Mouse (Mus musculus) cerebellum, postnatal 14 days (tissue): ENCODE results near the gene Riox1.

Experiments used
- DNase-seq, 2 experiments: peaks; one replicate each; pipeline ENCODE4 v3.0.0; 2021; ENCODE audit warnings: mixed read lengths in 2 of 2

Gene Riox1

DNA sequence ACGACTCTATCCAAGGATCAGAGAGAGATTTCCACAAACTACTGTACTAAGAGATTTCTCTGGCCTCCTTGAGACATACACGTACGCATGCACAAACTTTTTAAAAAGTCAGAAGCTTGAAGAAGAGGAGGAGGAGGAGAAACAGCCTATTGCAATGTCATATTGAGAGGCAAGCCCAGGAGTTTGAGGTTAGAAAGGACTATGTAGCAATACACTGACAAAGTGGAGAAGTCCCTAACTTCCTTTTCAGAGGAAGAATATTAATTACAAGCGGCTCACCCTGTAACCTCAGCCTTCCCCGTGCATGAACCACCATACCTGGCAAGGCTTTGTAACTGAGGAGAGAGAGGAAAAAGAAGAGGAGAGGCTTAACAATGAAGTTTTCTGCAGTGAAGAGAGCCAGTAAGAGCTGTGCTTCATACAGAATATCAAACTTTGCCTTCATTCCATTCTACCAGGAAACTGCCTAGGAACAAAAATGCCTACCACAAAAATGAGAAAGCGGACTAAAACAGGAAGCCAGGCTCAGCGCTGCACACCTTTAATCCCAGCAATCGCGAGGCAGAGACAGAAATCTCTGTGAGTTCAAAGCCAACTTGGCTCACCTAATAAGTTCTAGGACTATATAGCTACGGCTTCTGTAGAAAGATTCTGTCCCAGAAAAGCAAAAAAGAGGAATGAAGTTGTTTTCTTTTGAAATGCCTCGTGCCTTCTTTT is 474 bp upstream of the Riox1 start:
- DNase-seq: no peak

DNA sequence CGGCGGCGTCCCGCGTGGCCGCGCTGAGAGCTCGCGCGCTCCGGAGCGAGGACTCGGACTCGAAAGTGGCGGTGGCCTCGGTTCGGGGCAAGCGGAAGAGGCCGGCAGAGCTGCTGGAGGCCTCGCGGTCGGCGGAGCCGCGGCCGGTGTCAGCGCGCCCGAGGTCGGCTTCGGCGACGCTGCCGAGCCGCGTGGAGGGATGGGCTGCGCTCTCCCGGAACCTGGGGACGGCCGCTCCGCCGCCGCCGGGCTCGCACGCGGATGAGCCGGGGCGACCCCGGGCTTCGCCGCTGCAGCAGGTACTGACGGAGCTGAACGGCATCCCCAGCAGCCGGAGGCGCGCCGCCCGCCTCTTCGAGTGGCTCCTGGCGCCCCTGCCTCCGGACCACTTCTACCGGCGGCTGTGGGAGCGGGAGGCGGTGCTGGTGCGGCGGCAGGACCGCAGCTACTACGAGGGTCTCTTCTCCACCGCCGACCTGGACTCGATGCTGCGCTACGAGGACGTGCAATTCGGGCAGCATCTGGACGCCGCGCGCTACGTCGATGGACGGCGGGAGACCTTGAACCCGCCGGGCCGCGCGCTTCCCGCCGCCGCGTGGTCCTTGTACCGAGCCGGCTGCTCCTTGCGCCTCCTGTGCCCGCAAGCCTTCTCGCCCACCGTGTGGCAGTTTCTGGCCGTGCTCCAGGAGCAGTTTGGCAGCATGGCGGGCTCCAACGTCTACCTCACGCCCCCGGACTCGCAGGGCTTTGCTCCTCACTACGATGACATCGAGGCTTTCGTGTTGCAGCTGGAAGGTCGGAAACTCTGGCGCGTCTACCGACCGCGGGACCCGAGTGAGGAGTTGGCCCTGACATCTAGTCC is 663 bp downstream of the Riox1 start:
- peak; percentile 72 to 82 for DNase-seq

GRCm38 (mm10) chr12:83951711-83952575 is 1.5 kb downstream of the Riox1 start:
- no peak for DNase-seq

GRCm38 (mm10) chr12:83958278-83958677 is 7.9 kb downstream of the Riox1 start:
- no peak for DNase-seq

GRCm38 (mm10) chr12:83965235-83965634 is 14.8 kb downstream of the Riox1 start:
- no peak for DNase-seq

DNA sequence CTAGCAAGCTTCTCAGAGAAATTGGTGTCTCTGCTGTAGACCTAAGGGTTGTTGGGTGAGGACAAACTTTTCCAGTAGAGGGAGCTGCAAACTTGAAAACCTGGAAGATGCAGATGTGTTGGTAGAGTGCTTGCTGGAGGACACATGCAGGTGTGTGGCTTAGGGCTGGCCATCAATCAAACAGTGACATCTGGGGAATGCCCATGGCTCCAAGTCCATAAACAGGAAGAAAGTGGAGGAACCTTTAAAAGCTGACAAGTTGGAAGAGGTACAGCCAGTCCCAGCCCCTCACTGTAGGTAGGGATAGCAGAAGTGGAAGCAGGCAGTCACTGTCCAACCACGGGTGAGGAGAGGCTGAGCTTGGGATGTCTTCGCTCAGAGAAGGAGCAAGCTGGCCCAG is 21.7 kb downstream of the Riox1 start:
- DNase-seq: no peak

DNA sequence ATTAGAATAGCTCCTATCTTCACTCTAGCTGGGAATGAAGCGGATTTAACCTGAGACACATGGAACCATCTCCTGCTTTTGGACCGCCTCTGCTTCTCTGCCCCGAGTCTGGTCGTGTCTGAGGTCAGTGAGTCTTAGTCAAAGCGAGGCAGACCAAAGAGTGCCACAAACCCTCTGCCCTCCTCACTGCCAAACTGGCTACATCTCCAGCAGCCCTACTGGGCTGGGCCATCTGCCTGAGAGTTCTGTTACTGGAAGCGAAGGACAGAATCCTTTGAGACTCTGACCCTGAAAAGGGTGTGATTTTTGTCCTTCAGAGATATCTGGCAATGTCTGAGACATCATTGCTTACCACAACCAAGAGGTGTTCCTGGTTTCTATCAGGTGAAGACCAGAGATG is 28.5 kb downstream of the Riox1 start:
- DNase-seq: peak; percentile 83 to 86

DNA sequence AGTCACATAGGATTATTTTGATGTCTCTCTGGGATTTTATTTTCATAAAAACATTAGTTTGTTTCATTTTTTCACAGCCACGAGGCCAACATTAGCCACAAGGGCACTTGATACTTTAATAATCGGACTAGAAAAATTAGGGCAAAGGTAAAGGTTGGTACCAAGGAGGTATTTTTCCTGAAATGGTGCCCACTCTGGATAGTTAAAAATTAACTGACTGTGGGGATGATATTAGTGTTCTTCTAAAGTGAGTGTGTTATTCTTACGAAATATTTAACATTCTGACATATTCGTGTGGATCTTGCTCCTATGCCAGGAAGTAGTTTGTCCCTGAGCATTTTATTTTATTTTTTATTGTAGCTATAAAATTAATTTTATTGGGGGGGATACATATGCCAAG is 31.2 kb downstream of the Riox1 start:
- DNase-seq: no peak

DNA sequence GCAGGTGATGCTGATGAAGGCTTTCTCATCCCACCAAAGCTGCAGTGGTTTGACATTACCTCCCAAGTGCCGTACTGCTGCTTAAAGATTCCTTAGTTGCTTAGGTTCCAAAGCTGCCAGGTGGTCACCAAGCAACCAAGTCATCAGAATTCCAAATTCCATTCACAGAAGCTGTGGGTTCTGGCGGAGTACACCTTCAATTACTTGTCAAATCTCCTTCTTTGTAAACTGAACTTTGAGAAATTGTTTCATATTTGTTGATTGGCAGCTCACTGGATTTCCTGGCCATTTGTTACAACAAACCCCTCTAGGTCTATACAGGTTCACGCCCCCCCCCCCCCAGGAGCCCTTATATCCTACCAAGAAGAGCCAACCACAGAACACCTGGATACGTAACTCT is 34.3 kb downstream of the Riox1 start, which contains the start of gene Heatr4:
Gene Heatr4 (minus strand): TSS at position 101 of the 400 bp plus-strand sequence.
- DNase-seq: no peak

DNA sequence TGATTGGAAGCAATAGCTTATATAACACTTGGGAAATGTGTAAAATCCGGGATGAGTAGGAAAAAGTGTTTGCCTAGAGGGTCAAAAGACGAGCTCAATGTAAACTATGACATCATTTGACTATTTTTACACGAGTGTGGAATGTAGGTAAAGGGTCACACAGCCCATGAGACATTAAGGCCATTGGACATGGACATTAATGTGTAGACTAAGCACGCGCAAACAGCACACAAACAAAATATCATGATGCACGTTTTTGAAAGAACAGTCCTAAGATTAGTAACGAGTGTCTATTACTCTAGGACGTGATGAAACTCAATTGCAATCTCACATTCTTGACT is 36.8 kb downstream of the Riox1 start:
- DNase-seq: no peak

- peak; percentile 83 to 84 for DNase-seq
Measured at GRCm38 (mm10) chr12:83987583-83988441, 37.4 kb downstream of the Riox1 start, which contains the start of gene Acot2. TSS of gene Acot2 (plus strand) at chr12:83987861.

DNA sequence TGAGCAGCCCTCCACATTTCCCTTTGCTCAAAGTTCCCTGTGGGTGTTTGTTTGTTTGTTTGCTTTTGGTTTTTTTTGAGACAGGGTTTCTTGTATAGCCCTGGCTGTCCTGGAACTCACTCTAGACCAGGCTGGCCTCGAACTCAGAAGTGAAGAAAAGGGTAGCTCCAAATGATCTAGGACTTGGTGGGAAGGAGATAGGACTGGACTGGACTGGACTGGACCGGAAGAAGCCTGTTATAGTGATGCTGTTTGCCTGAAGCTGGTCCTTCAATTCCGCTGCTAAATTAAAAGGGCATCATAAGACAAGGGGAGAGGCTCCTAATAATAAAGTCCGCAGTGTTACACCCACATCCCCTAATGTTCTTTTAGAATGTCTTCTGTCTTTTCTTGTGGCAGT is 38.1 kb downstream of the Riox1 start:
- DNase-seq: no peak

- DNase-seq: no peak
Measured at GRCm38 (mm10) chr12:83989378-83989777, 39.0 kb downstream of the Riox1 start.

- DNase-seq: no peak
Measured at GRCm38 (mm10) chr12:83997221-83997620, 46.8 kb downstream of the Riox1 start.

DNA sequence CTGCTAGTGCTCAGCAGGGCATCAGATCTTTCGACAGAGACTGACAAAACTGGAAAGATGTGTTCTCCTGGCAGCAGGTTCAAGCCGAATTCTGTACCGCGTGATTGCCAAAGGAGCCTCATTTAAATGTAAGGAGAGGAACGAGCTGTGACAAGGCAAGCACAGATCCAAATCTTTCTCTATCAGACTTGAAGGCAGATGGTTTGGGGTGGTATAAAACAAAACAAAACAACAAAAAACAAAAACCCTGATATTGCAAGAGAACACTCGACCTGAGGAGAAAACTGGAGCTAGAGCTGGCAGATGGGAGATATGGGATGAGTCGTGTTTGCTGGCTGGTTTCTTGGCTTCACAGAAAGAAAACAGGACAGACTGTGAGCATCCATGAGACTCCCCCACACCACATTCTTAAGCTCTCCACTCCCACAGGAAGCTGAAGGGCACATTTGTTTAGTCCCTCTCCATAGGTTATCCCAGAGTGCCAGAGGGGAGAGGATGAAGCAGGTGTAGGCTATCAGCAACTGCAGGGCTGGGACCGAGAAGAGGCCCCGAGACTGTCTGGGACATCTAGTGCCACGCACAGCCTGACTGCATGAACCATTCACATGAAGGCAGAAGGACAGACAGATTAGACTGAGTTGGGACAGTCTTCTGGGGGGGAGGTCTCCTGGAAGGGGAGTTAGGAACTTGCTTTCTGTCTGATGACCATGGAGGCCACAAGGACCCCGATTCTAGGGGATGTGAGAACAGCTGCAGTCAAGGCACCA is 48.1 kb downstream of the Riox1 start:
- peak in 1 of 2 experiments; percentile 26 for DNase-seq

DNA sequence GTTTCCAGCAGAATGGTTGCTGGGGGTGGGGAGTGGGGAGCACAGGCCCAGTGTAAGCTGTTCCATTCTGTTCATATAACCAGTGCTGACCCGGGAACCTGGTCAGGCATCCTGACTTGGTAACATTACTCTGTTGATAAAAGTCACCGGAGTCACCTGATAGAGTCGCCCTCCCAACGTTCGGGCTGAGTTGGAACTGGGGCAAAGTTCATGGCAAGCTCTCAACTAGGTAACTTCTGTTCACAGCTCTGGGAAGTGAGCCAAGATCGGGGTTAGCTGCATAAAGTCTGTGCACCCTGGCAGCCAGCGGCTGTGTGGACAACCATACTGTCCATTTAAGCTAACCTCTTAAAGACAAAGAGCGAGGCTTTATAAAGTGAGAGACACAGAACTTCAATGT is 48.8 kb downstream of the Riox1 start:
- peak in 1 of 2 experiments; percentile 32 for DNase-seq

DNA sequence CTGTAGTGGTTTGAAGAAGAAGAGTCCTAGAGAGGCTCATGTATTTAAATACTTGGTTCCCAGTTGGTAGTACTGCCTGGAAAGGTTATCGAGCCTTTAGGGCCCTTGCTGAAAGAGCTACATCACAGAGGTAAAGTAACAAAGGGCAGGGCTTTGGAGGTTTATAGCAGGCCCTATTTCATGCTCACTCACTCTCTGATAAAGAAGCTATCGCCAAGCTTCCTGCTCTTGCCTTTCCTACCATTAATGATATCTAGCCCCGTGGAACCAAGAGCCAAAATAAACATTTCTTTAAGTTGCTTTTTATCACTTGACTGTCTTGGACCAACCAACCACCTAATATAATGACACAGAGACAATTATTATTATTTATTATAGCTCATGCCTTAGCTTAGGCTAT is 50.0 kb downstream of the Riox1 start:
- no peak for DNase-seq
